Mouse (Mus musculus) small intestine, adult 2 months (tissue): ENCODE data around the gene N4bp2l1.

Experiments
- CTCF ChIP-seq: fragments of 200-500 bp; IDR thresholded peaks from 2 replicates; pipeline ENCODE4 v1.5.1; 2012; ENCODE audit warnings: low read depth, mild to moderate bottlenecking, control low read depth, inconsistent platforms, low read length, moderate library complexity, mixed read lengths; ENCODE audit not compliant: insufficient replicate concordance, insufficient read length; ENCODE audit errors: extremely low read depth
- POLR2A ChIP-seq: fragments of 200-500 bp; IDR thresholded peaks from 2 replicates; pipeline ENCODE4 v1.6.1; 2012; ENCODE audit warnings: low read depth, mild to moderate bottlenecking, control low read depth, inconsistent platforms, low read length, moderate library complexity

GRCm38 (mm10) chr5:150574885-150575284 is 22.1 kb downstream of the N4bp2l1 start:
- TF ChIP-seq POLR2A (no peak), CTCF (no peak)
